Mouse (Mus musculus): ENCODE data around the gene Rasal1. TPM values are rescaled to one million over a fixed set of nuclear protein-coding genes. Genes with fewer than 3 reads are reported as not detected.

The Rasal1 gene
- polyA plus RNA-seq, 1 experiment from 2014 or later = 1.8 TPM

- Histone ChIP-seq H3K27ac (ENCODE audit: low read length) (no peak overlapping the region), H3K4me3 (ENCODE audit: low read length) (peak overlapping the region; percentile 12; the same call in 1 of the 2 replicates), H3K27me3 (replicated peaks; ENCODE audit: control insufficient read depth, insufficient read depth, low read length) (peaks cover 50% of the 10 kb centered on the region), H3K4me1 (ENCODE audit: control insufficient read depth, insufficient read depth, low read length) (peaks cover 4% of the 10 kb centered on the region; the same call in 1 of the 2 replicates), H3K36me3 (ENCODE audit: control insufficient read depth, insufficient read depth, low read length) (no peaks in the 10 kb centered on the region), H3K9me3 (ENCODE audit: control insufficient read depth, low read length) (no peaks in the 10 kb centered on the region), H3K9ac (ENCODE audit: low read depth, low read length) (no peak overlapping the region), H3K4me2 (ENCODE audit: low read depth, low read length) (no peak overlapping the region)
- no peak for ATAC-seq
- WGBS = 10% methylated on average over 41 of the region's 41 CpGs
Observed at GRCm38 (mm10) chr5:120694695-120695074, 46.1 kb downstream of the Rasal1 start.

GRCm38 (mm10) chr5:120696057-120696743, 47.6 kb downstream of the Rasal1 start:
- Histone ChIP-seq H3K9ac (ENCODE audit: low read depth, low read length) (no peak overlapping the region), H3K27me3 (replicated peaks; ENCODE audit: control insufficient read depth, insufficient read depth, low read length) (peaks cover 47% of the 10 kb centered on the region), H3K4me2 (ENCODE audit: low read depth, low read length) (no peak overlapping the region), H3K4me1 (ENCODE audit: control insufficient read depth, insufficient read depth, low read length) (peaks cover 4% of the 10 kb centered on the region; the same call in 1 of the 2 replicates), H3K27ac (ENCODE audit: low read length) (no peak overlapping the region), H3K9me3 (ENCODE audit: control insufficient read depth, low read length) (no peaks in the 10 kb centered on the region), H3K4me3 (ENCODE audit: low read length) (no peak overlapping the region), H3K36me3 (ENCODE audit: control insufficient read depth, insufficient read depth, low read length) (no peaks in the 10 kb centered on the region)
- ATAC-seq = no peak
- 71% methylated on average over 16 of the region's 16 CpGs for WGBS

- no peaks in the 10 kb centered on the region for H3K36me3 ChIP-seq (ENCODE audit: control insufficient read depth, insufficient read depth, low read length)
- no peak for ATAC-seq
- H3K4me3 ChIP-seq (ENCODE audit: low read length) = no peak overlapping the region
- H3K4me2 ChIP-seq (ENCODE audit: low read depth, low read length) = no peak overlapping the region
- H3K27ac ChIP-seq (ENCODE audit: low read length) = no peak overlapping the region
- no peaks in the 10 kb centered on the region for H3K9me3 ChIP-seq (ENCODE audit: control insufficient read depth, low read length)
- no peak overlapping the region for H3K9ac ChIP-seq (ENCODE audit: low read depth, low read length)
- 59% methylated on average over 4 of the region's 4 CpGs for WGBS
- peaks cover 4% of the 10 kb centered on the region; the same call in 1 of the 2 replicates for H3K4me1 ChIP-seq (ENCODE audit: control insufficient read depth, insufficient read depth, low read length)
- H3K27me3 ChIP-seq (replicated peaks; ENCODE audit: control insufficient read depth, insufficient read depth, low read length) = peaks cover 43% of the 10 kb centered on the region
Observed at GRCm38 (mm10) chr5:120696865-120697264, 48.3 kb downstream of the Rasal1 start.

- no peak for ATAC-seq
- no peak overlapping the region for H3K4me2 ChIP-seq (ENCODE audit: low read depth, low read length)
- no peaks in the 10 kb centered on the region for H3K9me3 ChIP-seq (ENCODE audit: control insufficient read depth, low read length)
- peaks cover 4% of the 10 kb centered on the region; the same call in 1 of the 2 replicates for H3K4me1 ChIP-seq (ENCODE audit: control insufficient read depth, insufficient read depth, low read length)
- 58% methylated on average over 3 of the region's 3 CpGs for WGBS
- no peak overlapping the region for H3K4me3 ChIP-seq (ENCODE audit: low read length)
- H3K27me3 ChIP-seq (replicated peaks; ENCODE audit: control insufficient read depth, insufficient read depth, low read length) = peaks cover 36% of the 10 kb centered on the region
- H3K36me3 ChIP-seq (ENCODE audit: control insufficient read depth, insufficient read depth, low read length) = no peaks in the 10 kb centered on the region
- no peak overlapping the region for H3K27ac ChIP-seq (ENCODE audit: low read length)
- no peak overlapping the region for H3K9ac ChIP-seq (ENCODE audit: low read depth, low read length)
Observed at GRCm38 (mm10) chr5:120698181-120698580, 49.6 kb downstream of the Rasal1 start.

GRCm38 (mm10) chr5:120698801-120699391, 50.3 kb downstream of the Rasal1 start:
- Histone ChIP-seq H3K4me1 (ENCODE audit: control insufficient read depth, insufficient read depth, low read length) (peaks cover 4% of the 10 kb centered on the region; the same call in 1 of the 2 replicates), H3K36me3 (ENCODE audit: control insufficient read depth, insufficient read depth, low read length) (no peaks in the 10 kb centered on the region), H3K27ac (ENCODE audit: low read length) (no peak overlapping the region), H3K4me2 (ENCODE audit: low read depth, low read length) (no peak overlapping the region), H3K27me3 (replicated peaks; ENCODE audit: control insufficient read depth, insufficient read depth, low read length) (peaks cover 31% of the 10 kb centered on the region), H3K9me3 (ENCODE audit: control insufficient read depth, low read length) (no peaks in the 10 kb centered on the region), H3K9ac (ENCODE audit: low read depth, low read length) (no peak overlapping the region), H3K4me3 (ENCODE audit: low read length) (no peak overlapping the region)
- no peak for ATAC-seq
- 50% methylated on average over 16 of the region's 16 CpGs for WGBS

GRCm38 (mm10) chr5:120700996-120701790, 52.6 kb downstream of the Rasal1 start:
- H3K36me3 ChIP-seq (ENCODE audit: control insufficient read depth, insufficient read depth, low read length) = no peaks in the 10 kb centered on the region
- no peak overlapping the region for H3K4me3 ChIP-seq (ENCODE audit: low read length)
- peaks cover 9% of the 10 kb centered on the region for H3K27me3 ChIP-seq (replicated peaks; ENCODE audit: control insufficient read depth, insufficient read depth, low read length)
- H3K4me2 ChIP-seq (ENCODE audit: low read depth, low read length) = no peak overlapping the region
- ATAC-seq = no peak
- no peaks in the 10 kb centered on the region for H3K4me1 ChIP-seq (ENCODE audit: control insufficient read depth, insufficient read depth, low read length)
- 59% methylated on average over 11 of the region's 11 CpGs for WGBS
- no peaks in the 10 kb centered on the region for H3K9me3 ChIP-seq (ENCODE audit: control insufficient read depth, low read length)
- no peak overlapping the region for H3K27ac ChIP-seq (ENCODE audit: low read length)
- H3K9ac ChIP-seq (ENCODE audit: low read depth, low read length) = no peak overlapping the region

- no peaks in the 10 kb centered on the region for H3K36me3 ChIP-seq (ENCODE audit: control insufficient read depth, insufficient read depth, low read length)
- no peak overlapping the region for H3K9ac ChIP-seq (ENCODE audit: low read depth, low read length)
- WGBS = 82% methylated on average over 4 of the region's 4 CpGs
- no peaks in the 10 kb centered on the region for H3K9me3 ChIP-seq (ENCODE audit: control insufficient read depth, low read length)
- ATAC-seq = no peak
- H3K27ac ChIP-seq (ENCODE audit: low read length) = no peak overlapping the region
- H3K27me3 ChIP-seq (replicated peaks; ENCODE audit: control insufficient read depth, insufficient read depth, low read length) = no peaks in the 10 kb centered on the region; the same call in none of the 2 replicates
- H3K4me2 ChIP-seq (ENCODE audit: low read depth, low read length) = no peak overlapping the region
- peaks cover 5% of the 10 kb centered on the region for H3K4me1 ChIP-seq (ENCODE audit: control insufficient read depth, insufficient read depth, low read length)
- H3K4me3 ChIP-seq (ENCODE audit: low read length) = no peak overlapping the region
Observed at GRCm38 (mm10) chr5:120702421-120702820, 53.8 kb downstream of the Rasal1 start.

GRCm38 (mm10) chr5:120702969-120703368, 54.4 kb downstream of the Rasal1 start:
- H3K4me3 ChIP-seq (ENCODE audit: low read length) = no peak overlapping the region
- H3K4me2 ChIP-seq (ENCODE audit: low read depth, low read length) = no peak overlapping the region
- no peaks in the 10 kb centered on the region; the same call in 1 of the 2 replicates for H3K27me3 ChIP-seq (replicated peaks; ENCODE audit: control insufficient read depth, insufficient read depth, low read length)
- no peak overlapping the region for H3K9ac ChIP-seq (ENCODE audit: low read depth, low read length)
- 80% methylated on average over 2 of the region's 2 CpGs for WGBS
- no peak for ATAC-seq
- no peaks in the 10 kb centered on the region for H3K9me3 ChIP-seq (ENCODE audit: control insufficient read depth, low read length)
- H3K4me1 ChIP-seq (ENCODE audit: control insufficient read depth, insufficient read depth, low read length) = peaks cover 5% of the 10 kb centered on the region
- H3K27ac ChIP-seq (ENCODE audit: low read length) = no peak overlapping the region
- H3K36me3 ChIP-seq (ENCODE audit: control insufficient read depth, insufficient read depth, low read length) = no peaks in the 10 kb centered on the region

GRCm38 (mm10) chr5:120703660-120704059, 55.0 kb downstream of the Rasal1 start:
- no peak for ATAC-seq
- Histone ChIP-seq H3K36me3 (ENCODE audit: control insufficient read depth, insufficient read depth, low read length) (no peaks in the 10 kb centered on the region), H3K4me2 (ENCODE audit: low read depth, low read length) (no peak overlapping the region), H3K27me3 (replicated peaks; ENCODE audit: control insufficient read depth, insufficient read depth, low read length) (no peaks in the 10 kb centered on the region; the same call in none of the 2 replicates), H3K9ac (ENCODE audit: low read depth, low read length) (no peak overlapping the region), H3K4me1 (ENCODE audit: control insufficient read depth, insufficient read depth, low read length) (peaks cover 5% of the 10 kb centered on the region), H3K9me3 (ENCODE audit: control insufficient read depth, low read length) (no peaks in the 10 kb centered on the region), H3K4me3 (ENCODE audit: low read length) (no peak overlapping the region), H3K27ac (ENCODE audit: low read length) (no peak overlapping the region)
- 78% methylated on average over 3 of the region's 3 CpGs for WGBS
